Mouse (Mus musculus) C2C12 (cell line): ENCODE data around the gene Cdc34. TPM values are rescaled to one million over a fixed set of nuclear protein-coding genes. Genes with fewer than 3 reads are reported as not detected.
A peak's percentile ranks its signal among the peaks of the same experiment; 100 is the strongest.

ENCODE experiments used
- H3K27me3 ChIP-seq: one replicate; pipeline ENCODE4 v1.6.1; 2011; ENCODE audit not compliant: control insufficient read depth, insufficient read depth, insufficient read length
- H3K36me3 ChIP-seq: one replicate; pipeline ENCODE4 v1.6.1; 2011; ENCODE audit not compliant: control insufficient read depth, insufficient read depth
- H3K4me3 ChIP-seq: one replicate; pipeline ENCODE4 v1.5.1; 2011; ENCODE audit warnings: mild to moderate bottlenecking, control low read depth; ENCODE audit not compliant: poor library complexity, insufficient read depth, severe bottlenecking
- H3K79me2 ChIP-seq: one replicate; pipeline ENCODE4 v1.6.1; 2011; ENCODE audit not compliant: control insufficient read depth, insufficient read depth
- H3K79me3 ChIP-seq: one replicate; pipeline ENCODE4 v1.6.1; 2011; ENCODE audit warnings: low read depth, control low read depth
- H3ac ChIP-seq: one replicate; pipeline ENCODE3; 2011; ENCODE audit warnings: low read depth; ENCODE audit not compliant: control insufficient read depth, insufficient read length
- CEBPB ChIP-seq: IDR thresholded peaks from one replicate; pipeline ENCODE4 v1.6.1; 2011; ENCODE audit warnings: low read depth, mild to moderate bottlenecking, control low read depth, moderate library complexity
- CTCF ChIP-seq: IDR thresholded peaks from one replicate; pipeline ENCODE4 v1.5.1; 2011; ENCODE audit not compliant: control insufficient read depth, insufficient read depth, insufficient read length
- FOSL1 ChIP-seq: IDR thresholded peaks from one replicate; pipeline ENCODE4 v1.8.0; 2011; ENCODE audit warnings: mild to moderate bottlenecking, low read length; ENCODE audit not compliant: poor library complexity, insufficient read depth, severe bottlenecking
- MAX ChIP-seq: IDR thresholded peaks from one replicate; pipeline ENCODE4 v1.6.1; 2011; ENCODE audit warnings: mild to moderate bottlenecking, control low read depth
- MYOD1 ChIP-seq: IDR thresholded peaks from one replicate; pipeline ENCODE4 v1.6.1; 2011; ENCODE audit warnings: low read depth; ENCODE audit not compliant: control insufficient read depth, insufficient read length
- MYOG ChIP-seq: IDR thresholded peaks from one replicate; pipeline ENCODE4 v1.6.1; 2011; ENCODE audit not compliant: control insufficient read depth, insufficient read length; ENCODE audit errors: extremely low read depth
- USF1 ChIP-seq: IDR thresholded peaks from one replicate; pipeline ENCODE4 v1.6.1; 2011; ENCODE audit warnings: low read depth, mild to moderate bottlenecking, control low read depth, moderate library complexity
- polyA plus RNA-seq: library from polyadenylated mRNA; unstranded; fragments of >200 nt; fragmentation: generic; extraction: Trizol; gene quantifications from one replicate; pipeline ENCODE4 v1.2.1, GENCODE M21; 2012; ENCODE audit warnings: missing spikeins

The Cdc34 gene
- polyA plus RNA-seq, 1 experiment = 235 TPM

- no peak overlapping the region for H3ac ChIP-seq
- H3K79me2 ChIP-seq = no peaks in the 10 kb centered on the region
- no peaks in the 10 kb centered on the region for H3K79me3 ChIP-seq
- peaks cover 18% of the 10 kb centered on the region for H3K27me3 ChIP-seq
- no peak for TF ChIP-seq USF1
- TF ChIP-seq CTCF = no peak
- no peak for TF ChIP-seq FOSL1
- TF ChIP-seq MYOD1 = no peak
- no peak for TF ChIP-seq MYOG
- TF ChIP-seq MAX = no peak
- no peak for TF ChIP-seq CEBPB
- H3K4me3 ChIP-seq = no peak overlapping the region
- no peaks in the 10 kb centered on the region for H3K36me3 ChIP-seq
Observed at GRCm38 (mm10) chr10:79660298-79660697, 21.7 kb upstream of the Cdc34 start.

- Histone ChIP-seq H3K27me3 (peaks cover 19% of the 10 kb centered on the region), H3K79me2 (no peaks in the 10 kb centered on the region), H3ac (no peak overlapping the region), H3K36me3 (no peaks in the 10 kb centered on the region), H3K79me3 (no peaks in the 10 kb centered on the region), H3K4me3 (no peak overlapping the region)
- TF ChIP-seq MAX = no peak
- no peak for TF ChIP-seq MYOD1
- TF ChIP-seq CEBPB = no peak
- TF ChIP-seq USF1 = no peak
- TF ChIP-seq MYOG = no peak
- TF ChIP-seq FOSL1 = no peak
- TF ChIP-seq CTCF = no peak
Observed at GRCm38 (mm10) chr10:79661861-79662260, 20.1 kb upstream of the Cdc34 start.

- TF ChIP-seq CTCF (peak; percentile 80), FOSL1 (no peak)
- H3K36me3 ChIP-seq = no peaks in the 10 kb centered on the region
- no peaks in the 10 kb centered on the region for H3K79me3 ChIP-seq
- no peak within 1 kb of the TSS for H3ac ChIP-seq
- H3K79me2 ChIP-seq = no peaks in the 10 kb centered on the region
- no peak within 1 kb of the TSS for H3K4me3 ChIP-seq
- H3K27me3 ChIP-seq = peaks cover 16% of the 10 kb centered on the region
Observed at GRCm38 (mm10) chr10:79664131-79664665, 17.8 kb upstream of the Cdc34 start, which contains the start of gene Madcam1. TSS of gene Madcam1 (plus strand) at chr10:79664559.

- Histone ChIP-seq H3ac (no peak overlapping the region), H3K4me3 (no peak overlapping the region)
- TF ChIP-seq MYOD1 (no peak), CTCF (no peak), MYOG (no peak), USF1 (no peak), FOSL1 (no peak), CEBPB (no peak), MAX (no peak)
Observed at GRCm38 (mm10) chr10:79665051-79665450, 16.9 kb upstream of the Cdc34 start.

GRCm38 (mm10) chr10:79666493-79666892 lies 15.5 kb upstream of the Cdc34 start:
- no peak overlapping the region for H3ac ChIP-seq
- H3K36me3 ChIP-seq = no peaks in the 10 kb centered on the region
- peaks cover 16% of the 10 kb centered on the region for H3K27me3 ChIP-seq
- no peak overlapping the region for H3K4me3 ChIP-seq
- H3K79me3 ChIP-seq = peaks cover 14% of the 10 kb centered on the region
- no peak for TF ChIP-seq MYOG
- no peak for TF ChIP-seq MAX
- no peak for TF ChIP-seq FOSL1
- no peak for TF ChIP-seq CEBPB
- TF ChIP-seq USF1 = no peak
- peaks cover 22% of the 10 kb centered on the region for H3K79me2 ChIP-seq

More at GRCm38 (mm10) chr10:79665051-79665450, 16.9 kb upstream of the Cdc34 start:
- Histone ChIP-seq H3K79me2 (peaks cover 7% of the 10 kb centered on the region), H3K36me3 (no peaks in the 10 kb centered on the region), H3K27me3 (peaks cover 16% of the 10 kb centered on the region), H3K79me3 (peaks cover 4% of the 10 kb centered on the region)

GRCm38 (mm10) chr10:79668076-79668475 lies 13.9 kb upstream of the Cdc34 start:
- H3K4me3 ChIP-seq = no peak overlapping the region
- H3ac ChIP-seq = no peak overlapping the region
- peaks cover 16% of the 10 kb centered on the region for H3K27me3 ChIP-seq
- peaks cover 23% of the 10 kb centered on the region for H3K79me2 ChIP-seq
- no peak for TF ChIP-seq FOSL1
- no peak for TF ChIP-seq MYOG
- TF ChIP-seq MAX = no peak
- TF ChIP-seq MYOD1 = no peak
- TF ChIP-seq CTCF = no peak
- TF ChIP-seq USF1 = no peak
- no peak for TF ChIP-seq CEBPB
- H3K79me3 ChIP-seq = peaks cover 14% of the 10 kb centered on the region
- peaks cover 7% of the 10 kb centered on the region for H3K36me3 ChIP-seq
